Mouse (Mus musculus) layer of hippocampus, adult 9-10 months (tissue): ENCODE measurements around the gene Hmgb2.
"Not testable (repeated sequence)": the region's sequence is repeated elsewhere in the genome, so short reads cannot be mapped to it uniquely, and the experiment has no call there.

Source experiments
- DNase-seq: peaks from one replicate; pipeline ENCODE4 v3.0.0; 2022; ENCODE audit warnings: low spot score

The Hmgb2 gene

GRCm38 (mm10) chr8:57510791-57511315 lies 854 bp upstream of the Hmgb2 start:
- no peak for DNase-seq

DNA sequence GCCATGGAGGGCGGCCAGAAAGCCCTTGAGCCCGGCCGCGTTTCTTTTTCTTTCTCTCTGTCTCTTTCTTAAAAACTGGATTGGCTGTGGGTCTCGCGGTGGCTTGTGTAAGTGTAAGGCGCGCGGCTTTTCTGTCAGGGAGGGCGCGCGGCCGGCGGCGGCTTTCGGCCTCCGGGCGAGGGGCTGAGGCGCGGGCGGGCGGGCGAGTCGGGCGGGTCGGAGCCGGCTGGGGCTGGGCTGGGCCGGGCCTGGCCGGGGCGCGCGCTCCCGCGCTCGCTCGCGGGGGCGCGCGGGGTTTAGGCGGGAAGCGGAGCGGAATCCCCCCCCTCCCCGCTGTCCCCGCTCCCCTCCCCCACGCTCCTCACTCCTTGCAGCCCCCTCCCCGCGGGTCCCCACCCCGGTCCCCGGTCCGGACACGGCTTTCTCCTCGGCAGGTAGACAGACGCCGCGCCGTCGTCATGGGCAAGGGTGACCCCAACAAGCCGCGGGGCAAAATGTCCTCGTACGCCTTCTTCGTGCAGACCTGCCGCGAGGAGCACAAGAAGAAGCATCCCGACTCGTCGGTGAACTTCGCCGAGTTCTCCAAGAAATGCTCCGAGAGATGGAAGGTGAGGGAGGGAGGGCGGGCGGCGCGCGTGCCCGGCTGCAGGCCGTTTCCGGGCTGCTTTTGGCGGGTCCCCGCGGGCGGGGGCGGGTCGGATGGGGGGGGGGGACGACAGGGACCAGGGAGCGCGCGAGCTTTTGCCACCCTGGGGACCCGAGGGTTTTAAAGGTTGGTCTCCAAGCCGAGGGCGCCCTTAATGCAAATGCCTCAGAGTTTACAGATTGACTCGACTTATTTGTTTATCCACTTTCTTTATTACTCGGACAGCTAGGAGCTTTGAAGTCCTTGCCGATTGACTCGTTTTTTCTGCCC lies 692 bp downstream of the Hmgb2 start:
- DNase-seq, result no peak

GRCm38 (mm10) chr8:57513178-57513661 lies 1.5 kb downstream of the Hmgb2 start:
- not testable (repeated sequence) for DNase-seq

DNA sequence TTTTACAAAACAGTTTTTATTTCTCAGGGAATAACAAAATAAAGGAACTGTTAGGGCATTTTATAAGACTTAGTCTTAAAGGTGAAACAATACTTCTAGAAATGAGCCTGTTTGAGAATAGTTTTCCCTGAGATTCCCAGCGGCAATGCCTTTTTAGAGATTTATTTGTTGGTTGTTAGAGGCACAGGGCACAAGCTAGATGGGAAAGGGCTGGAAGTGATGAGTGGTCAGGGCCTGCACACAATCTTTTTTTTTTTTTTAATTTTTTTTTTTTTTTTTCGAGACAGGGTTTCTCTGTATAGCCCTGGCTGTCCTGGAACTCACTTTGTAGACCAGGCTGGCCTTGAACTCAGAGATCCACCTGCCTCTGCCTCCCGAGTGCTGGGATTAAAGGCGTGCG lies 5.0 kb downstream of the Hmgb2 start:
- not testable (repeated sequence) for DNase-seq

DNA sequence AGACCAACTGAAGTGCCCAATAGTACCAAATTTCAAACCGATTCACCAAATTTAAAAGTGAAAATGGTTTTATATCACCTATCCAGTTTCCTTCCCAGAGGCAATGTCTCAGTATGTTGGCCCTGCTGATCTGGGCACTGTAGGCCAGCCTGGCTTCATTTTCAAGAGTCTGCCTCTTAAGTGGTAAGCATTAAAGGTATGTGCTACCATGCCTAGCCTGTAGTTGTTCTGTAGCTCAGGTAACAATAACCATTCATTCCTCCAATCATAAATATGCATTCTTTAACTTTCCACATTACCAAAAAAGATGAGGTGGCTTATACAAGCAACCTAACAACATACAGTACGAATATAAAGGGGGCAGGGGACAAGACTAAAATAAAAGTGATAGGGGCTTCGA lies 6.0 kb downstream of the Hmgb2 start:
- DNase-seq, result no peak

- no peak for DNase-seq
Measured at GRCm38 (mm10) chr8:57520186-57520786, 8.6 kb downstream of the Hmgb2 start.

DNA sequence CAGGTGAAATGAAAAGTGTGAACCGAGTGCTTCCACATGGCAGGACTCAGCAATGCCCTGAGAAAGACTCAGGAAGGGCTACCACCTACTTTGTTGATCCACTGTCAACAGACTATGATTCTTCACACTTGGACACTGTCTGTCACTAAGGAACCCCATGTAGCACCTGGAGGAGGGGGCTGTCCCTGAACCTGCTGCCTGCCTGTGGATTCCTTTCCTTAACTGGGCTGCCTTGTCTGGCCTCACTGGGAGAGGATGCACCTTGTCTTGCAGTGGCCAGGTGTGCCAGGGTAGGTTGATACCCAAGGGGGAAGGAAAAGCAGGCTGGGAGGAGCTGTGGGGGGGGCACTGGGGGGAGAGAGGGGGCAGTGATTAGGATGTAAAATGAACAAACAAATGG lies 16.3 kb downstream of the Hmgb2 start:
- DNase-seq, result no peak

GRCm38 (mm10) chr8:57530238-57530637 lies 18.5 kb downstream of the Hmgb2 start:
- no peak for DNase-seq

GRCm38 (mm10) chr8:57530666-57531349 lies 19.1 kb downstream of the Hmgb2 start:
- DNase-seq, result no peak

- DNase-seq, result no peak
Measured at GRCm38 (mm10) chr8:57532223-57532622, 20.5 kb downstream of the Hmgb2 start.

- no peak for DNase-seq
Measured at GRCm38 (mm10) chr8:57533106-57533505, 21.4 kb downstream of the Hmgb2 start.

- no peak for DNase-seq
Measured at GRCm38 (mm10) chr8:57534495-57534894, 22.8 kb downstream of the Hmgb2 start.

GRCm38 (mm10) chr8:57536167-57536566 lies 24.5 kb downstream of the Hmgb2 start:
- no peak for DNase-seq

DNA sequence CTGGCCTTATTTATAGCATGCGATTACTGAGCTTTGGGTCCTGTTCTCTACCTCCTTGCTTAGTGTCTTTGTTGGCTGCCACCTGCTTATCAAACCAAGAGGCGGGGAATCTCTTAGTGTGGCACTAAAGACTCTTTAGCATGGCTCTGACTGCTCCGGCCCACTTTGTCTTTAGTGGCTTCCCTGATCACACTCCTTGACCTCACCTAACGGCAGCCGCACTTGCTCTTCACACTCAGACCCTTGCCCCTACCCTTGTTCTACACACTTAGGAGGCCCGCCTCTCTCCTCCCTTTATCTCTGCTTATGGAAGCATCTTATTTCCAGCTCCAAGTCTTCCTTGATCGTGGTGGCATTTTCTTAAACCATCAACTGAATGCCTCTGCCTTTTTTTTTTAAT lies 26.9 kb downstream of the Hmgb2 start:
- DNase-seq, result no peak

DNA sequence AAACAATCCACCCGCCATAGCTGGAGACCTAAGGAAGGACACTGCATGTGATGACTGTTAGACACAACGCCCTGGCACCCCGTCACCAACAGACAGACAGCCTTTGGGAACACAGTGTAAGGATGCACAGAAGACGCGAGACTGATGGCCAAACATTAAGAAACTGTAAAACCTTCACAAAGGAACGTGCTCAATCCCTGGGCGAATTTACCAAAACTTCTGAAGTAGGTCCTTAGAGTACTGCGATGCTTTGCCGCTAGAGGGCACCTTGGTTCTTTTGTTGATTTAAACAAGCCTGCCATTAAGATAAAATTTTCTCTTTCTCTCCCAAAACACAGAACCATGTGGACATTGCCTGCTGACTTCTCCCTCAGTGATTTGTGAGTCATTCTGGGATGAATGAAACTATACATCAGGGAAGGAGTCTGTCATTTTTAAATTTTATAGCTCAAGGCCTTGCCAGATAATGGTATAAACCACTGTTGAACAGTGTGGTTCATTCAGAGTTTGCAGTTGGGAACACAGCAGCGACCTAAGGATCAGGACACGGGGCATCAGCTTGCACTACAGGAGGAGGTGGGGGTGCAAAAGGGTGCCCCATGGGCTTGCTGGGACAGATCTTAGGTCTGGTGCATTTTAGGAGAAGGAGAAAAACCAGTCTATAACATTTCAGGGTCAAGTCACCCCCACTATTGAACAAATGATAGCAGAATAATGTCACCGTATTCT lies 28.6 kb downstream of the Hmgb2 start:
- DNase-seq, result no peak

GRCm38 (mm10) chr8:57540951-57541350 lies 29.2 kb downstream of the Hmgb2 start:
- no peak for DNase-seq

DNA sequence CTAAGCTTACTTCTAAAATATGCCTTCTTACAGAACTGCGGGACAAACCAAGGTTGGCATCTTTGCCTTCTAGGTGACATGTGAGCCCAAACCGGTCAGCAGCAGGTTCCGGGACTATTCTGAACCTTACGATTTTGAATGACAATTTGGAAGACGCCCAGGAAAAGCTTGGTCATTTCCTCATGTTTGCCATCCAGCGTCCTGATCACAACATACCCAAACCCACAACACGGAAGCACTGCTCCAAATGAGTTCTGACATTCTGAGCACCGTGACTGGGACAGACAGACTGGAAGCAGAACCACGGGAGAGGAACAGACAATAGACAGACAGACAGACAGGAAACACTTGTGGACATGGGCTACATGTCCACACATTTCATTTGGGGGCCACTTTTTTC lies 29.7 kb downstream of the Hmgb2 start:
- no peak for DNase-seq

DNA sequence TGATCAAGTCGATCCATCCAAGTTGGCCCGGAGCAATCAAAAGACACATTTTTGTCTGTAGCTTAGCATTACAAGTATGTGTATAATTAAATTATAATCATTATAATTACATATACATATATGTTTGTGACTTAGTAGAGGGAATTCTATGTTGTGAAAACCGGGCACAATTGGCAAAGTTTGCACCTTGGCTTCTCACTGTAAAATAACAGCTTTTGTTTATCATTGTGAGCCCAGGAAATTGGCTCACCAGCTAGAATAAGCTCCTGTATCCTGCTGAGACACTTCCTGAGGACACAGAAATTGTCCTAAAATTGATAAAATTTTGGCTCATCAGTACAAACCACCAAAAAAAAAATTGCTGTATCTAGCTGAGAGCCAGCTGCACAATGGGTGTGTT lies 34.7 kb downstream of the Hmgb2 start:
- no peak for DNase-seq

GRCm38 (mm10) chr8:57546834-57547233 lies 35.1 kb downstream of the Hmgb2 start:
- no peak for DNase-seq

DNA sequence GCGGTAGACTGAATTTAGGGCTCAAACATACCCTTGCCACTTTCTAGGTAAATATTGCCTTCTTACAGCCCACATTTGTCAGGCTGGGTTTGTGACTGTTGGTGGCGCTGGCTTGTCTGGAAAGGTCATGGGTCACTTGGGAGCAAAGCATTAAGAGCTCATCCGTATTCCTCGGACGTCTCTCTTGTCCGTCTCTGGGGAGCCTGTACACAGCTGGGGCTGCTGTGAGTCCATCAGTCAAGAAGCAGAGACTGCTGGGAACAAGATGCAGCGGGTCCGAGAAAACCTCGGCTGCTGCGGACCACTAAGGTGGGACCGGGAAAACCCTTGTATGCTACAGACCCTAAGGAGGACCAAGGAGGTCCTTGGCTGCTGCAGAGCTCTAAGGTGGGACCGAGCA lies 35.9 kb downstream of the Hmgb2 start:
- no peak for DNase-seq

- no peak for DNase-seq
Measured at GRCm38 (mm10) chr8:57552102-57553032, 40.7 kb downstream of the Hmgb2 start.
